Mouse (Mus musculus): ENCODE data around the gene Kat14. TPM values are rescaled to one million over a fixed set of nuclear protein-coding genes. Genes with fewer than 3 reads are reported as not detected.

The Kat14 gene
- polyA plus RNA-seq, 1 experiment from 2014 or later, result 22.4 TPM

DNA sequence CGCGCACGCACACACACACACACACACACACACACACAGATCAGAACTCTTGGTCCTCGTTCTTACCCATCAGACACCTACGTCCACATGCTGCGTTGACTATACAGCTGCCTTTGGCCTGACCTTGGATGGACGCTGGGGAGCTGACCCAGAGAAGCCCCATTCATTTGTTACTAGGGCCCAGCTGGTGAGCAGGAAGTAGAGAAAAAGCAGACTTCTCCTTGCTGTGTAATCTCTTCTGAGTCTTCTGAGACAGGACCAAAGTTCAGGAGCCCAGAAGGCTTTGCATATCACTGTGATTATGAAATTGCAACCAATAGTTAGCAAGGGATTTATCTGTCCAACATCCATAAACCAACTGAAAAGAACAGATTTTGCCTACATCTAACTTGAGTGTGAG is 60.4 kb downstream of the Kat14 start:
- Histone ChIP-seq H3K4me3 (replicated peaks; ENCODE audit: low read length) (no peak overlapping the region), H3K9ac (no peak overlapping the region), H3K9me3 (ENCODE audit: control insufficient read depth, low read length) (no peaks in the 10 kb centered on the region), H3K27me3 (ENCODE audit: control insufficient read depth, insufficient read depth, low read length) (no peaks in the 10 kb centered on the region), H3K4me2 (replicated peaks) (no peak overlapping the region), H3K4me1 (replicated peaks; ENCODE audit: control insufficient read depth, insufficient read depth, low read length) (no peaks in the 10 kb centered on the region), H3K36me3 (replicated peaks; ENCODE audit: control insufficient read depth, insufficient read depth) (no peaks in the 10 kb centered on the region), H3K27ac (no peak overlapping the region)
- WGBS, result 80% methylated on average over 7 of the region's 7 CpGs
- ATAC-seq (ENCODE audit: low FRiP score), result no peak
- no peak for DNase-seq (ENCODE audit: low spot score)

DNA sequence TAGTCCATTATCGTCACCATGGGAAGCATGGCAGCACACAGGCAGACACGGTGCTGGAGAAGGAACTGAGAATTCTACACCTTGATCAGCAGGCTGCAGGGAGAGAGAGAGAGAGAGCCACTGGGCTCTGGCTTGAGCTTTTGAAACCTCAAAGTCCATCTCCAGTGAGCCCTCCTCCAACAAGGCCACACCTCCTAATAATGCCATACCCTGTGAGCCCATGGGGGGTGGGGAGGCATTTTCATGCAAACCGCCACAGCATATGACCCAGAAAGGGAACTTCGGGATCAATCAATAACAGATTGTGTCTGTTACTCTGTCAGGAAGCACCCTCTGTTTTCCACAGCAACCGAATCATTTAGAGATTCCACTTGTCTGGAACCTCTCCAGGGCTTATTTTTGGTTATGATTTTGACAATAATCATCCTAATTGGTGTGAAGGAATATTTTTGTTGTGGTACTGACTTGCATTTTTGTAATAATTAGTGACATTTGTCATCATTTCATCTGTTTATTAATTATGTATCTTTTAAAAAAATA is 62.6 kb downstream of the Kat14 start:
- H3K27me3 ChIP-seq (ENCODE audit: control insufficient read depth, insufficient read depth, low read length), result no peaks in the 10 kb centered on the region
- DNase-seq (ENCODE audit: low spot score), result no peak

DNA sequence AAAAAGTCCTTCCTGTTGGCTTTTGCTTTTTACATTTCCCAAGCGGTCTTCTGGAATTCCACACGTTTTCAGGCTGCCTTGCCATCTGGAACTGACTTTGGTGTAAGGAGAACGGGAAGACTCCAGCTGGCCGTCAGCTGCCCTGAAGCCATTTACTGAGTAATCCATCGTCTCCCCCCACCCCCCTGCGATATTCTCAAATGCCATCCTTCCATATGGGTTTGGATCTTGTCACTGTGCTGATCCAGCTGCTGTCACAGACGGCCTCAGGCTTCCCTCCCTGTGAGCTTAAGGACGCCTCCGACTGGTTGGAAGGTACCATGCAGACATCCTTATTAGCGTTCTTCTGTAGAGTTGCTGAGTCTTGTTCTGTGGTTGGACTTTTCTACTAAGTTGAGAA is 66.9 kb downstream of the Kat14 start:
- Histone ChIP-seq H3K9me3 (ENCODE audit: control insufficient read depth, low read length) (no peaks in the 10 kb centered on the region), H3K9ac (no peak overlapping the region), H3K4me1 (replicated peaks; ENCODE audit: control insufficient read depth, insufficient read depth, low read length) (no peaks in the 10 kb centered on the region), H3K4me3 (replicated peaks; ENCODE audit: low read length) (no peak overlapping the region), H3K27ac (no peak overlapping the region), H3K4me2 (replicated peaks) (no peak overlapping the region), H3K27me3 (ENCODE audit: control insufficient read depth, insufficient read depth, low read length) (no peaks in the 10 kb centered on the region), H3K36me3 (replicated peaks; ENCODE audit: control insufficient read depth, insufficient read depth) (no peaks in the 10 kb centered on the region)
- ATAC-seq (ENCODE audit: low FRiP score) (no peak), DNase-seq (ENCODE audit: low spot score) (no peak)
- 75% methylated on average over 10 of the region's 10 CpGs for whole genome bisulfite sequencing

More for the DNA sequence above, 62.6 kb downstream of the Kat14 start:
- H3K9me3 ChIP-seq (ENCODE audit: control insufficient read depth, low read length), result no peaks in the 10 kb centered on the region
- no peaks in the 10 kb centered on the region for H3K4me1 ChIP-seq (replicated peaks; ENCODE audit: control insufficient read depth, insufficient read depth, low read length)
- 79% methylated on average over 5 of the region's 5 CpGs for WGBS
- H3K9ac ChIP-seq, result no peak overlapping the region
- H3K36me3 ChIP-seq (replicated peaks; ENCODE audit: control insufficient read depth, insufficient read depth), result no peaks in the 10 kb centered on the region
- no peak overlapping the region for H3K27ac ChIP-seq
- ATAC-seq (ENCODE audit: low FRiP score), result no peak
- no peak overlapping the region for H3K4me3 ChIP-seq (replicated peaks; ENCODE audit: low read length)
- H3K4me2 ChIP-seq (replicated peaks), result no peak overlapping the region

DNA sequence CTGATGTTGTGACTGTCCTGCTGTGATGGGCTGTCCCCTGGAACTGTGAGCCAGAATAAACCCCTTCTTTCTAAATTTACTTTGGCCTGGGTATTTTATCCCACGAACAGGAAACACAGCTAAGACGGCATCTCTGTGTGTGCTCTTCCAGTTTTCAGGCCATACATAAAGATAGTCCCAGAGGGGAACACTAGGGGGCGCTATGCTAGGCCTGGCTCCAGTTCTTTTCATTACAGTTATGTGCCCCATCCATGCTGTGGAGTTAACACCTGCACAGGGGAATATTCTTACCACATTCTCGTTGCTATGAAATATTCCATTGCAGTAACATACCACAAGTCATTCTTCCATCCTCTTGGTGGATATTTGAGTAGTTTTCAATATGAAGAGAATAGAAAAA is 69.6 kb downstream of the Kat14 start:
- WGBS, result 60% methylated on average over 4 of the region's 4 CpGs

DNA sequence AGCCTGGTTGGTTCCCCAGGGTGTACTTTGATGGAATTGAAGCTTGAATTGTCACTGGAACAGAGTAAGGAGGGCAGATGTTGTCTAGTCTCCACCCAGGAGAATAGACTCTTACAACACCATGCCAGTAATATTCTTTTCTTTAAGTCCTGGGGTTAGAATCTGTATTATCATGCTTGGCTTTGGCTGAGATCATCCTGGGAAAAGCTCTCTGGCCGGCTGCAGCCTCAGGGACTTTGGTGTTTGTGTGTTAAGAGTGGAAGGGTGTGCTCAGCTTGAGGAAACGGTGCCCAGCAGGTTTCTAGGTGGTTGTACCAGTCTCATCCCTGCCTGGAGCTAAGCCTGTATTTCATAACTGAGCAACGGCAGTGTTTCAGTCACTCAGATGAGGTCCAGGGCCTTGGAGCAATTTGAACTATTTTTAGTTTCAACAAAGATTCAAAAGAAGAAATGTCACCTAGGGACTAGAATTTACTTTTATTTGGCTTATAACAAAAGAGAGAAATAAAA is 70.5 kb downstream of the Kat14 start:
- Histone ChIP-seq H3K4me2 (replicated peaks) (no peak overlapping the region), H3K27me3 (ENCODE audit: control insufficient read depth, insufficient read depth, low read length) (no peaks in the 10 kb centered on the region), H3K9ac (no peak overlapping the region), H3K4me1 (replicated peaks; ENCODE audit: control insufficient read depth, insufficient read depth, low read length) (no peaks in the 10 kb centered on the region), H3K9me3 (ENCODE audit: control insufficient read depth, low read length) (no peaks in the 10 kb centered on the region), H3K27ac (no peak overlapping the region), H3K36me3 (replicated peaks; ENCODE audit: control insufficient read depth, insufficient read depth) (no peaks in the 10 kb centered on the region), H3K4me3 (replicated peaks; ENCODE audit: low read length) (no peak overlapping the region)
- no peak for ATAC-seq (ENCODE audit: low FRiP score)
- no peak for DNase-seq (ENCODE audit: low spot score)
- WGBS, result 72% methylated on average over 3 of the region's 3 CpGs

More for the DNA sequence above, 69.6 kb downstream of the Kat14 start:
- no peak overlapping the region for H3K4me2 ChIP-seq (replicated peaks)
- no peaks in the 10 kb centered on the region for H3K9me3 ChIP-seq (ENCODE audit: control insufficient read depth, low read length)
- ATAC-seq (ENCODE audit: low FRiP score) (no peak), DNase-seq (ENCODE audit: low spot score) (no peak)
- H3K9ac ChIP-seq, result no peak overlapping the region
- no peaks in the 10 kb centered on the region for H3K27me3 ChIP-seq (ENCODE audit: control insufficient read depth, insufficient read depth, low read length)
- H3K4me1 ChIP-seq (replicated peaks; ENCODE audit: control insufficient read depth, insufficient read depth, low read length), result no peaks in the 10 kb centered on the region
- H3K36me3 ChIP-seq (replicated peaks; ENCODE audit: control insufficient read depth, insufficient read depth), result no peaks in the 10 kb centered on the region
- H3K27ac ChIP-seq, result no peak overlapping the region
- no peak overlapping the region for H3K4me3 ChIP-seq (replicated peaks; ENCODE audit: low read length)

DNA sequence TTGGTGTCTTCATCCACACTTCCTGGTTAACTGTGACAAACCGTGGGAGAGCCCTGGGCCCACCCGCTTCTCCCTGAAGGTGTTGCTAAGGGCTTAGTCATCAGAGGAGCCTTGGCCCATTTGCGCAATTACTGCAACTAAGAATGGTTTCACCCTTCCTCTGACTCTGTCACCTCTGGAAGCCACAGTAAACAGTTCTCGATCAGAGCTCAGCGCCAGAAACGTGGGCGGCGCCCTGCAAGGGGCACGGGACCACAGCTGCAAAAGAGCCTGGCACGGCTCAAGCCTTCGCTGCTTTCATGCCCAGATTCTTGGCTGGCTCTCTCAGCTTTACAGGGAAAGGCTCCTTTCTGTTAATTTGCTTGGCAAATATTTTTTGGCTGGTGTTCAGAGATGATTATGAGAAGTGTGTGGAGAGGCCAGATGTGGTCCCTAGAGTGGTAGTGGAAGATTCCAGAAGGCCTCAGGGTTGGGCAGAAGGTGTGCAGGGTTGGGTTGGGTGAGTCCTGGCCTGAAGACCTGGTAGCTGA is 72.7 kb downstream of the Kat14 start:
- no peak overlapping the region for H3K27ac ChIP-seq
- no peaks in the 10 kb centered on the region for H3K27me3 ChIP-seq (ENCODE audit: control insufficient read depth, insufficient read depth, low read length)
- WGBS, result 82% methylated on average over 11 of the region's 11 CpGs
- DNase-seq (ENCODE audit: low spot score) (peak; percentile 29), ATAC-seq (ENCODE audit: low FRiP score) (no peak)
- H3K4me3 ChIP-seq (replicated peaks; ENCODE audit: low read length), result no peak overlapping the region
- no peaks in the 10 kb centered on the region for H3K36me3 ChIP-seq (replicated peaks; ENCODE audit: control insufficient read depth, insufficient read depth)
- no peaks in the 10 kb centered on the region for H3K9me3 ChIP-seq (ENCODE audit: control insufficient read depth, low read length)
- no peak overlapping the region for H3K9ac ChIP-seq
- H3K4me2 ChIP-seq (replicated peaks), result no peak overlapping the region
- H3K4me1 ChIP-seq (replicated peaks; ENCODE audit: control insufficient read depth, insufficient read depth, low read length), result no peaks in the 10 kb centered on the region

DNA sequence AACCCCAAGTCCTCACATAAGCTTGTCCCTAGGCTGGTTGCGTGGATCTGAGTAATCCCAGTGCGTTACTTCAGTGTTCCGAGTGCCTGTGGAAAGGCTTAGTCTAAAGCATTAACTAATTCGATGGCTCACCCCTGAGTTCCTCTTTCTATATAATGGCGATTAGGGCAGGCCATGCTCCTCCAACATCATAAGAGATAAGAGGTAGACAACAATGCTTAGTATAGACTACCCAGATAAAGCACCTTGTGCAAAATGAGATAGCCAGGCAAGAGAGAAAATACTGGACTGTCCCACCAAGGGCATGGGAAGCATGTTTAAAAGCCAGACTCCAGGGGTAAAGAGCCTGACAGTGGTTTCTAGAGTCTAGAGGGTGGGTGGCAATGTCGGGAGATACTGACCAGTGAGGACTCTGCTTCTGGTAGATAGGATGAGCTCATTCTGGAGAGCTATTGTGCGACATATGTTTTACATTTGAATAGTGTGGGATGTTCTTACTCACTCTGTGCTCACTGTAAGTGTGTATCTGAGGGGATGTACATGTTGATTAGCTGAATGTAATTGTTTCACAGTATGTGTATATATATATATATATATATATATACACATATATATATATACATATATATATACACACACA is 77.7 kb downstream of the Kat14 start:
- WGBS, result 75% methylated on average over 7 of the region's 7 CpGs
- Histone ChIP-seq H3K4me3 (replicated peaks; ENCODE audit: low read length) (no peak overlapping the region), H3K4me2 (replicated peaks) (no peak overlapping the region), H3K27me3 (ENCODE audit: control insufficient read depth, insufficient read depth, low read length) (no peaks in the 10 kb centered on the region), H3K27ac (no peak overlapping the region), H3K36me3 (replicated peaks; ENCODE audit: control insufficient read depth, insufficient read depth) (no peaks in the 10 kb centered on the region), H3K9ac (no peak overlapping the region), H3K4me1 (replicated peaks; ENCODE audit: control insufficient read depth, insufficient read depth, low read length) (no peaks in the 10 kb centered on the region), H3K9me3 (ENCODE audit: control insufficient read depth, low read length) (no peaks in the 10 kb centered on the region)
- DNase-seq (ENCODE audit: low spot score), result no peak
- ATAC-seq (ENCODE audit: low FRiP score), result no peak

DNA sequence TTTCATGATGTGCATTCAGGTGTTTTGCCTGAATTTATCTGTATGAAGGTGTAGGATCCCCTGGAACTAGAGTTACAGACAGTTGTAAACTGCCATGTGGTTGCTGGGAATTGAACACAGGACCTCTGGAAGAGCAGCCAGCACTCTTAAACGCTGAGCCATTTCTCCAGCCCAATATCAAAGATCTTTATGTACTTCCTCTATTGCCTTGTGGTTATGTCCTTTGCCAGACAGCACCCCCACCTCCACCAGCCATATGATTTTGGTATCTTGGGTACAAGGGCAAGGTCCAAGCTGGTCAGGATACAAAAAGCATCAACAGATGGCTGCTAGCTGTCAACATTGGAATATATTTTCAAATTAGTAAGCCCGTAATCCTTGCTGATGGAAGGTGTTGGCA is 81.6 kb downstream of the Kat14 start:
- Histone ChIP-seq H3K9ac (no peak overlapping the region), H3K27ac (no peak overlapping the region), H3K4me2 (replicated peaks) (no peak overlapping the region), H3K4me3 (replicated peaks; ENCODE audit: low read length) (no peak overlapping the region), H3K4me1 (replicated peaks; ENCODE audit: control insufficient read depth, insufficient read depth, low read length) (no peaks in the 10 kb centered on the region), H3K27me3 (ENCODE audit: control insufficient read depth, insufficient read depth, low read length) (peaks cover 11% of the 10 kb centered on the region; the same call in 1 of the 2 replicates), H3K36me3 (replicated peaks; ENCODE audit: control insufficient read depth, insufficient read depth) (no peaks in the 10 kb centered on the region), H3K9me3 (ENCODE audit: control insufficient read depth, low read length) (no peaks in the 10 kb centered on the region)
- 79% methylated on average over 2 of the region's 2 CpGs for WGBS
- DNase-seq (ENCODE audit: low spot score), result no peak
- ATAC-seq (ENCODE audit: low FRiP score), result no peak

DNA sequence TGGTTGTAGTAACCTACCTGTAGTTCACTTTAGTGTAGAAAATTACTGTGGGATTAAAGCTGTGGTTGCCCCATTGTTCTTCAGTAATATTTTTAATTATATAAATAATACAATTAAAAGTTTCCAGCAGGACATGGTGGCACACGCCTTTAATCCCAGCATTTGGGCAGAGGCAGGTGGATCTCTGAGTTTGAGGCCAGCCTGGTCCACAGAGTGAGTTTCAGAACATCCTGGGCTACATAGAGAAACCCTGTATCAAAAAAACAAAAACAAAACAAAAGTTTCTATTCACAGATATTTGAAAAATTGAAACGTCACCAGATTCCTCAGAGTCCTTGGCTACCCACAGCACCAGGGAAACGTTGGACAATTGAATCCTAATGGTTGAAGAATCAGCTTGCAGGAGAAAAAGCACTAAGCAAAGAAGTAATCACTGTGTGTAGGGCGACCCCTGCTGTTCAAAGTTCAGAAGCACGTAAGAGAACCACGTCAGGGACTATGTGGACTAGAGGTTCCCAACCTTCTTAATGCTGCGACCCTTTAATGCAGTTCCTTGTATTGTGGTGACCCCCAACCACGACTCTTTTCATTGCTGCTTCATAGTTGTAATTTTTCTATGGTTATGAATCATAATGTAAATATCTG is 83.7 kb downstream of the Kat14 start:
- Histone ChIP-seq H3K4me1 (replicated peaks; ENCODE audit: control insufficient read depth, insufficient read depth, low read length) (no peaks in the 10 kb centered on the region), H3K4me3 (replicated peaks; ENCODE audit: low read length) (no peak overlapping the region), H3K9me3 (ENCODE audit: control insufficient read depth, low read length) (no peaks in the 10 kb centered on the region), H3K27ac (no peak overlapping the region), H3K36me3 (replicated peaks; ENCODE audit: control insufficient read depth, insufficient read depth) (no peaks in the 10 kb centered on the region), H3K27me3 (ENCODE audit: control insufficient read depth, insufficient read depth, low read length) (peaks cover 31% of the 10 kb centered on the region), H3K9ac (no peak overlapping the region), H3K4me2 (replicated peaks) (no peak overlapping the region)
- peak; percentile 76 for DNase-seq (ENCODE audit: low spot score)
- peak; percentile 53; the same call in 1 of the 2 replicates for ATAC-seq (ENCODE audit: low FRiP score)
- 17% methylated on average over 8 of the region's 8 CpGs for WGBS

Measured in hindbrain, embryonic 14.5 days (tissue).